Mouse (Mus musculus) intestine, postnatal 0 days (tissue): ENCODE measurements around the gene Stpg1. TPM values are rescaled to one million over a fixed set of nuclear protein-coding genes. Genes with fewer than 3 reads are reported as not detected.

Experiments
- ATAC-seq: fragments of 200-750 bp; cut with Nextera tagmentation; 2 replicates; pipeline ENCODE4 v1.8.0; 2017; ENCODE audit warnings: mild to moderate bottlenecking, moderate TSS enrichment, moderate library complexity
- H3K27ac ChIP-seq: fragments of 300-500 bp; sonication (generic); 2 replicates; pipeline ENCODE4 v1.5.1; 2014; ENCODE audit warnings: mild to moderate bottlenecking, low read depth, low read length, moderate library complexity
- H3K27me3 ChIP-seq: fragments of 300-500 bp; sonication (generic); replicated peaks from 2 replicates; pipeline ENCODE4 v1.6.1; 2014; ENCODE audit warnings: low read length, mixed read lengths; ENCODE audit not compliant: control insufficient read depth, insufficient read depth
- H3K36me3 ChIP-seq: fragments of 300-500 bp; sonication (generic); 2 replicates; pipeline ENCODE4 v1.6.1; 2014; ENCODE audit warnings: mild to moderate bottlenecking, moderate library complexity; ENCODE audit not compliant: control insufficient read depth, insufficient read depth
- H3K4me1 ChIP-seq: fragments of 300-500 bp; sonication (generic); replicated peaks from 2 replicates; pipeline ENCODE4 v1.6.1; 2014; ENCODE audit warnings: antibody characterized with exemption, low read length, mixed read lengths; ENCODE audit not compliant: control insufficient read depth, insufficient read depth
- H3K4me2 ChIP-seq: fragments of 300-500 bp; sonication (generic); replicated peaks from 2 replicates; pipeline ENCODE4 v1.6.1; 2014; ENCODE audit warnings: low read depth, mild to moderate bottlenecking, moderate library complexity
- H3K4me3 ChIP-seq: fragments of 300-500 bp; sonication (generic); 2 replicates; pipeline ENCODE4 v1.5.1; 2014; ENCODE audit warnings: low read depth, low read length
- H3K9ac ChIP-seq: fragments of 300-500 bp; sonication (generic); 2 replicates; pipeline ENCODE4 v1.6.1; 2014; ENCODE audit warnings: mild to moderate bottlenecking, low read depth, low read length
- H3K9me3 ChIP-seq: fragments of 300-500 bp; sonication (generic); 2 replicates; pipeline ENCODE4 v1.6.1; 2016; ENCODE audit warnings: mixed run types; ENCODE audit not compliant: control insufficient read depth
- CTCF ChIP-seq: sonication (generic); IDR thresholded peaks from 2 replicates; pipeline ENCODE4 v1.5.1; 2016; ENCODE audit warnings: low read depth, mild to moderate bottlenecking, control low read depth, antibody characterized with exemption, moderate library complexity
- WGBS: fragments of 180-500 bp; shearing (Covaris S2); extraction: QIAGEN DNeasy Blood & Tissue Kit; methylation state at CpG from one replicate; pipeline ENCODE4 v1.1.7; 2014; 5-methylcytosine and 5-hydroxymethylcytosine counted together
- polyA plus RNA-seq: library from polyadenylated mRNA; unstranded; fragments of >200 nt; fragmentation: Nextera tagmentation; extraction: Ambion mirVana; gene quantifications from 2 replicates; pipeline ENCODE4 v1.2.1, GENCODE M21; 2015

The Stpg1 gene
- polyA plus RNA-seq, 1 experiment from 2014 or later: 0.09 TPM

- Histone ChIP-seq H3K36me3 (no peaks in the 10 kb centered on the region), H3K9ac (no peak overlapping the region), H3K27ac (no peak overlapping the region), H3K4me1 (peaks cover 5% of the 10 kb centered on the region; the same call in 1 of the 2 replicates), H3K9me3 (no peaks in the 10 kb centered on the region), H3K4me3 (no peak overlapping the region), H3K4me2 (no peak overlapping the region), H3K27me3 (no peaks in the 10 kb centered on the region)
- ATAC-seq: no peak
- WGBS: 50% methylated on average over 9 of the region's 9 CpGs
- no peak for TF ChIP-seq CTCF
These were observed 54.0 kb downstream of the Stpg1 start for GRCm38 (mm10) chr4:135548521-135549077.

GRCm38 (mm10) chr4:135549323-135549722, 54.7 kb downstream of the Stpg1 start:
- Histone ChIP-seq H3K9ac (no peak overlapping the region), H3K4me3 (no peak overlapping the region), H3K4me2 (no peak overlapping the region), H3K9me3 (no peaks in the 10 kb centered on the region), H3K27ac (no peak overlapping the region), H3K36me3 (no peaks in the 10 kb centered on the region), H3K4me1 (peaks cover 5% of the 10 kb centered on the region; the same call in 1 of the 2 replicates), H3K27me3 (no peaks in the 10 kb centered on the region)
- no peak for TF ChIP-seq CTCF
- peak; percentile 2; the same call in 1 of the 2 replicates for ATAC-seq
- 44% methylated on average over 6 of the region's 6 CpGs for WGBS

- no peaks in the 10 kb centered on the region for H3K9me3 ChIP-seq
- H3K36me3 ChIP-seq: no peaks in the 10 kb centered on the region
- WGBS: 18% methylated on average over 2 of the region's 2 CpGs
- 0 out of 2 replicates have a peak, but pooled peaks cover 4% of the 10 kb centered on the region for H3K27me3 ChIP-seq
- no peak for TF ChIP-seq CTCF
- no peak overlapping the region for H3K9ac ChIP-seq
- no peak overlapping the region for H3K27ac ChIP-seq
- no peak for ATAC-seq
- no peak overlapping the region for H3K4me2 ChIP-seq
- no peak overlapping the region for H3K4me3 ChIP-seq
- H3K4me1 ChIP-seq: peaks cover 10% of the 10 kb centered on the region; the same call in 1 of the 2 replicates
These were observed 69.2 kb downstream of the Stpg1 start for GRCm38 (mm10) chr4:135563794-135564193.

GRCm38 (mm10) chr4:135565400-135565799, 70.8 kb downstream of the Stpg1 start:
- peaks cover 10% of the 10 kb centered on the region; the same call in 1 of the 2 replicates for H3K4me1 ChIP-seq
- no peaks in the 10 kb centered on the region for H3K9me3 ChIP-seq
- 0 out of 2 replicates have a peak, but pooled peaks have one; percentile 23 for TF ChIP-seq CTCF
- H3K4me3 ChIP-seq: no peak overlapping the region
- peak; percentile 76 for ATAC-seq
- WGBS: 22% methylated on average over 9 of the region's 9 CpGs
- H3K4me2 ChIP-seq: no peak overlapping the region
- no peaks in the 10 kb centered on the region for H3K36me3 ChIP-seq
- H3K9ac ChIP-seq: no peak overlapping the region
- H3K27ac ChIP-seq: no peak overlapping the region
- H3K27me3 ChIP-seq: 0 out of 2 replicates have a peak, but pooled peaks cover 7% of the 10 kb centered on the region

GRCm38 (mm10) chr4:135567042-135567441, 72.5 kb downstream of the Stpg1 start:
- Histone ChIP-seq H3K9ac (no peak overlapping the region), H3K27ac (no peak overlapping the region), H3K9me3 (no peaks in the 10 kb centered on the region), H3K4me3 (no peak overlapping the region), H3K36me3 (no peaks in the 10 kb centered on the region), H3K4me2 (no peak overlapping the region), H3K27me3 (0 out of 2 replicates have a peak, but pooled peaks cover 12% of the 10 kb centered on the region), H3K4me1 (peaks cover 10% of the 10 kb centered on the region; the same call in 1 of the 2 replicates)
- ATAC-seq: no peak
- 38% methylated on average over 11 of the region's 11 CpGs for WGBS
- no peak for TF ChIP-seq CTCF

GRCm38 (mm10) chr4:135567484-135567883, 72.9 kb downstream of the Stpg1 start:
- Histone ChIP-seq H3K9ac (no peak overlapping the region), H3K27me3 (peaks cover 17% of the 10 kb centered on the region; the same call in 1 of the 2 replicates), H3K27ac (no peak overlapping the region), H3K4me2 (no peak overlapping the region), H3K4me3 (no peak overlapping the region), H3K9me3 (no peaks in the 10 kb centered on the region), H3K36me3 (no peaks in the 10 kb centered on the region), H3K4me1 (peaks cover 10% of the 10 kb centered on the region; the same call in 1 of the 2 replicates)
- 40% methylated on average over 8 of the region's 8 CpGs for WGBS
- no peak for TF ChIP-seq CTCF
- no peak for ATAC-seq
